Mouse (Mus musculus) heart, embryonic 15.5 days (tissue): Measurements from ENCODE around the gene Tbc1d14. TPM values are rescaled to one million over a fixed set of nuclear protein-coding genes. Genes with fewer than 3 reads are reported as not detected.
A peak's percentile ranks its signal among the peaks of the same experiment; 100 is the strongest.

Experiments
- ATAC-seq: fragments of 200-750 bp; cut with Nextera tagmentation; replicated peaks from 2 replicates; pipeline ENCODE4 v1.8.0; 2017; ENCODE audit warnings: low read depth, moderate TSS enrichment; ENCODE audit not compliant: insufficient number of reproducible peaks, insufficient read depth, low FRiP score
- H3K27ac ChIP-seq: fragments of 300-500 bp; sonication (generic); 2 replicates; pipeline ENCODE4 v1.5.1; 2015; ENCODE audit warnings: mild to moderate bottlenecking, inconsistent platforms
- H3K27me3 ChIP-seq: fragments of 300-500 bp; sonication (generic); 2 replicates; pipeline ENCODE4 v1.6.1; 2015; ENCODE audit warnings: inconsistent platforms
- H3K36me3 ChIP-seq: fragments of 300-500 bp; sonication (generic); 2 replicates; pipeline ENCODE4 v1.6.1; 2015; ENCODE audit warnings: mild to moderate bottlenecking, inconsistent platforms
- H3K4me1 ChIP-seq: fragments of 300-500 bp; sonication (generic); replicated peaks from 2 replicates; pipeline ENCODE4 v1.6.1; 2015; ENCODE audit warnings: inconsistent platforms
- H3K4me2 ChIP-seq: fragments of 300-500 bp; sonication (generic); 2 replicates; pipeline ENCODE4 v1.6.1; 2015; ENCODE audit warnings: inconsistent platforms, mild to moderate bottlenecking, moderate library complexity
- H3K4me3 ChIP-seq: fragments of 300-500 bp; sonication (generic); 2 replicates; pipeline ENCODE4 v1.5.1; 2015; ENCODE audit warnings: mild to moderate bottlenecking, inconsistent platforms
- H3K9ac ChIP-seq: fragments of 300-500 bp; sonication (generic); 2 replicates; pipeline ENCODE4 v1.6.1; 2015; ENCODE audit warnings: mild to moderate bottlenecking, inconsistent platforms
- H3K9me3 ChIP-seq: fragments of 300-500 bp; sonication (generic); replicated peaks from 2 replicates; pipeline ENCODE4 v1.6.1; 2016; ENCODE audit warnings: inconsistent platforms
- WGBS: fragments of 180-500 bp; shearing (Covaris S2); methylation state at CpG from one replicate; pipeline ENCODE4 v1.1.7; 2015; ENCODE audit warnings: mixed read lengths; 5-methylcytosine and 5-hydroxymethylcytosine counted together
- polyA plus RNA-seq: library from polyadenylated mRNA; unstranded; fragments of >200 nt; fragmentation: Nextera tagmentation; extraction: Ambion mirVana; gene quantifications from 2 replicates; pipeline ENCODE4 v1.2.1, GENCODE M21; 2015

Tbc1d14 gene
- polyA plus RNA-seq, 1 experiment from 2014 or later, result 14.8 TPM

DNA sequence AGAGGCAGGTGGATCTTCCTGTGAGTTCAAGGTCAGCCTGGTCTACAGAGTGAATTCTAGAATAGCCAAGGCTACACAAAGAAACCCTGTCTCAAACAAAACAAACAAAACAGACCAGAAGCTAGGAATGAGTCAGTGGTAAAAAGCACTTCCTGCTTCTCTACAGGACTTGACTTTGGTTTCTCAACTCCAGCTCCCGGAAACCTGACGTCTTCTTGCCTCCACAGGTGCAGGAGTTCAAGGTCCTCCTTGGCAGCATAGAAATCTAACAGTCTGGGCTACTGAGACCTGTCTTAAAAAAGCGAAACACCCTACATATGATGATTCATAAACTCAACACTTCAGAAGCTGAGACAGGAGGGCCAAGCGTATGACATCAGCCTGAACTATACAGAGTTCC is 39.2 kb downstream of the Tbc1d14 start:
- no peak for ATAC-seq
- no peak overlapping the region for H3K9ac ChIP-seq
- no peaks in the 10 kb centered on the region for H3K9me3 ChIP-seq
- 50% methylated on average over 4 of the region's 4 CpGs for WGBS
- H3K4me3 ChIP-seq, result no peak overlapping the region
- H3K4me1 ChIP-seq, result peaks cover 16% of the 10 kb centered on the region
- H3K4me2 ChIP-seq, result no peak overlapping the region
- H3K27me3 ChIP-seq, result no peaks in the 10 kb centered on the region
- H3K27ac ChIP-seq, result peak overlapping the region; percentile 52
- H3K36me3 ChIP-seq, result no peaks in the 10 kb centered on the region

- Histone ChIP-seq H3K9ac (no peak overlapping the region), H3K36me3 (no peaks in the 10 kb centered on the region), H3K4me2 (no peak overlapping the region), H3K27ac (no peak overlapping the region), H3K27me3 (no peaks in the 10 kb centered on the region), H3K9me3 (no peaks in the 10 kb centered on the region), H3K4me1 (peaks cover 16% of the 10 kb centered on the region), H3K4me3 (no peak overlapping the region)
- WGBS, result 65% methylated on average over 2 of the region's 2 CpGs
- no peak for ATAC-seq
These were observed 39.9 kb downstream of the Tbc1d14 start for GRCm38 (mm10) chr5:36553056-36553606.

- Histone ChIP-seq H3K4me3 (no peak overlapping the region), H3K9me3 (no peaks in the 10 kb centered on the region), H3K36me3 (no peaks in the 10 kb centered on the region), H3K4me2 (no peak overlapping the region), H3K27ac (no peak overlapping the region), H3K27me3 (no peaks in the 10 kb centered on the region), H3K4me1 (peaks cover 16% of the 10 kb centered on the region), H3K9ac (no peak overlapping the region)
- no peak for ATAC-seq
- WGBS, result 91% methylated on average over 4 of the region's 4 CpGs
These were observed 40.7 kb downstream of the Tbc1d14 start for GRCm38 (mm10) chr5:36552391-36552790.

DNA sequence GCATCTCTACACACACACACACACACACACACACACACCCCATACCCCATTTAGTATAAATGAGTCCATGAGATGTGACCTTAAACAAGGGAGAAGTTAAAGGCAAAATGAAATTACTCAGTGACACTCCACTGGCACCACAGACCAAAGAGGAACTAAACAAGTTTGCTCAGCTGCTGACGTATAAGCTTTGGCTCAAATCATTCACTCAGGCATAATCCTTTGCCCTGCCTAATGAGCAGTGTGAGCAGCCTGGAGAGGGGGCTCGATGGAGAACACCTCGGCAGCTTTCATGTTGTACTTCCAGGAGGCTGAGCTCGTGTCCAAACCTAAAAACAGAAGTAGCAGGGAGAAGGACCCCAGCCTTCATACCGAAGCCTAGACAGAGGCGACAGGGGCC is 43.8 kb downstream of the Tbc1d14 start:
- H3K9me3 ChIP-seq, result no peaks in the 10 kb centered on the region
- no peaks in the 10 kb centered on the region for H3K36me3 ChIP-seq
- H3K4me1 ChIP-seq, result peaks cover 8% of the 10 kb centered on the region
- no peaks in the 10 kb centered on the region for H3K27me3 ChIP-seq
- H3K4me2 ChIP-seq, result no peak overlapping the region
- no peak overlapping the region for H3K27ac ChIP-seq
- no peak overlapping the region for H3K9ac ChIP-seq
- WGBS, result 48% methylated on average over 6 of the region's 6 CpGs
- no peak for ATAC-seq
- no peak overlapping the region for H3K4me3 ChIP-seq

- no peak for ATAC-seq
- Histone ChIP-seq H3K27ac (no peak overlapping the region), H3K4me1 (0 out of 2 replicates have a peak, but pooled peaks cover 3% of the 10 kb centered on the region), H3K9me3 (no peaks in the 10 kb centered on the region), H3K9ac (no peak overlapping the region), H3K36me3 (no peaks in the 10 kb centered on the region), H3K4me3 (no peak overlapping the region), H3K4me2 (no peak overlapping the region), H3K27me3 (no peaks in the 10 kb centered on the region)
- WGBS, result 79% methylated on average over 1 of the region's 1 CpGs
These were observed 48.3 kb downstream of the Tbc1d14 start for GRCm38 (mm10) chr5:36544765-36545164.

GRCm38 (mm10) chr5:36540928-36541327 is 52.1 kb downstream of the Tbc1d14 start:
- ATAC-seq, result no peak
- no peak overlapping the region for H3K27ac ChIP-seq
- WGBS, result 73% methylated on average over 2 of the region's 2 CpGs
- H3K36me3 ChIP-seq, result no peaks in the 10 kb centered on the region
- no peaks in the 10 kb centered on the region for H3K9me3 ChIP-seq
- H3K4me1 ChIP-seq, result peaks cover 6% of the 10 kb centered on the region; the same call in 1 of the 2 replicates
- no peak overlapping the region for H3K4me3 ChIP-seq
- no peak overlapping the region for H3K9ac ChIP-seq
- no peak overlapping the region for H3K4me2 ChIP-seq
- H3K27me3 ChIP-seq, result no peaks in the 10 kb centered on the region

DNA sequence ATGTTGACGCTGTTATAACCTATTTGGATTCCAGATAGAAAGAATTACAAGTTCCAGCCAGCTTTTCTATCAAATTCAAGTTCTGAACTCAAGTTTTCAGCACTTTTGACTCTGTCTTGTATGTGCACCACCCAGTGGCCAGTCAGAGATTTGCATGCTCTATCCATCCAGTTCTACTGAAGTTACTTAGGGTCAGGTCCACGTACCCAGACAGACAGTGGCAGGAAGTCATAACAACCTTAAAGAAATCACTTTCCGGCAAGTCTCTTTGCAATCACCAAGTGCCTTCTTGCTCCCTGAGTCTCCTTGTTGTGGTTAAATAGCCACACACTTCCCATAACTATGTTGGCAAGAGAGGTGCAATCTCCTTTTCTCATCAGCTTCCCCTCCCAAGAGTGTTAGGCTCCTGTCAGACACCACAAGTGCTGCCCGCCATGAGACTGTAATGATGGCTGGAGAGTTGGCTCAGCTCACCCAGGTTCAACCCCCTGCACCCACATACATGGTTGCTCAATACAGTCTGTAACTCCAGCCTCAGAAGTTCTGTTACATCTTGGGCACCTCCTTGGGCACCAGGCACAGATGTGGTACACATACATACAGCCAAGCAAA is 54.4 kb downstream of the Tbc1d14 start:
- 25% methylated on average over 4 of the region's 4 CpGs for WGBS
- H3K4me2 ChIP-seq, result no peak overlapping the region
- H3K36me3 ChIP-seq, result no peaks in the 10 kb centered on the region
- no peak overlapping the region for H3K4me3 ChIP-seq
- no peak overlapping the region for H3K9ac ChIP-seq
- no peak overlapping the region for H3K27ac ChIP-seq
- H3K27me3 ChIP-seq, result no peaks in the 10 kb centered on the region
- ATAC-seq, result no peak
- H3K9me3 ChIP-seq, result no peaks in the 10 kb centered on the region
- peaks cover 6% of the 10 kb centered on the region; the same call in 1 of the 2 replicates for H3K4me1 ChIP-seq

DNA sequence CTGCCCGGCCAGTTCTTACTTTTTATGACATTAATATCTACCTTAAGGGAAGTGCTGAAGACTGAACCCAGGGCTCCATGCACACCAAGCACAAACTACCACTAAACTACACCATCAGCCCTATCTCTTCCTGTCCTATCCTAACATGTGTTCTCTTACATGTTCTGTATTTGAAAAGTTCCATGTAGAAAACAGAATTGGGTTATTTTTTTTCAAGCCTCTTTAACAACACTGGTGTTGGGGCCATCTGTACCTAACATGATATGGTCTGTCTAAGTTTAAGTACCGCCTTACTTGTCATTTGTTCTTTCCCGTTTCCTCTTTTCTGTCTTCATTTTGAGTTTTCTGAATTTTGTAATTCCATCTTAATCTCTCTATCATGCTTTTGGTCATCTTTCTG is 56.7 kb downstream of the Tbc1d14 start:
- 84% methylated on average over 3 of the region's 3 CpGs for WGBS
- H3K36me3 ChIP-seq, result no peaks in the 10 kb centered on the region
- no peak overlapping the region for H3K9ac ChIP-seq
- no peak overlapping the region for H3K27ac ChIP-seq
- H3K4me2 ChIP-seq, result no peak overlapping the region
- ATAC-seq, result no peak
- H3K4me1 ChIP-seq, result peaks cover 6% of the 10 kb centered on the region; the same call in 1 of the 2 replicates
- no peaks in the 10 kb centered on the region for H3K9me3 ChIP-seq
- H3K27me3 ChIP-seq, result no peaks in the 10 kb centered on the region
- H3K4me3 ChIP-seq, result no peak overlapping the region

GRCm38 (mm10) chr5:36535438-36536176 is 57.5 kb downstream of the Tbc1d14 start:
- no peak overlapping the region for H3K4me2 ChIP-seq
- peaks cover 9% of the 10 kb centered on the region for H3K4me1 ChIP-seq
- H3K36me3 ChIP-seq, result no peaks in the 10 kb centered on the region
- no peaks in the 10 kb centered on the region for H3K9me3 ChIP-seq
- H3K27me3 ChIP-seq, result no peaks in the 10 kb centered on the region
- no peak overlapping the region for H3K4me3 ChIP-seq
- no peak overlapping the region for H3K9ac ChIP-seq
- H3K27ac ChIP-seq, result no peak overlapping the region
- 69% methylated on average over 6 of the region's 6 CpGs for WGBS
- no peak for ATAC-seq

- H3K27ac ChIP-seq, result no peak overlapping the region
- no peaks in the 10 kb centered on the region for H3K9me3 ChIP-seq
- WGBS, result 40% methylated on average over 6 of the region's 6 CpGs
- H3K4me3 ChIP-seq, result no peak overlapping the region
- H3K4me2 ChIP-seq, result no peak overlapping the region
- H3K27me3 ChIP-seq, result no peaks in the 10 kb centered on the region
- no peaks in the 10 kb centered on the region for H3K36me3 ChIP-seq
- peaks cover 17% of the 10 kb centered on the region for H3K4me1 ChIP-seq
- no peak overlapping the region for H3K9ac ChIP-seq
- no peak for ATAC-seq
These were observed 58.5 kb downstream of the Tbc1d14 start for GRCm38 (mm10) chr5:36534455-36535030.

DNA sequence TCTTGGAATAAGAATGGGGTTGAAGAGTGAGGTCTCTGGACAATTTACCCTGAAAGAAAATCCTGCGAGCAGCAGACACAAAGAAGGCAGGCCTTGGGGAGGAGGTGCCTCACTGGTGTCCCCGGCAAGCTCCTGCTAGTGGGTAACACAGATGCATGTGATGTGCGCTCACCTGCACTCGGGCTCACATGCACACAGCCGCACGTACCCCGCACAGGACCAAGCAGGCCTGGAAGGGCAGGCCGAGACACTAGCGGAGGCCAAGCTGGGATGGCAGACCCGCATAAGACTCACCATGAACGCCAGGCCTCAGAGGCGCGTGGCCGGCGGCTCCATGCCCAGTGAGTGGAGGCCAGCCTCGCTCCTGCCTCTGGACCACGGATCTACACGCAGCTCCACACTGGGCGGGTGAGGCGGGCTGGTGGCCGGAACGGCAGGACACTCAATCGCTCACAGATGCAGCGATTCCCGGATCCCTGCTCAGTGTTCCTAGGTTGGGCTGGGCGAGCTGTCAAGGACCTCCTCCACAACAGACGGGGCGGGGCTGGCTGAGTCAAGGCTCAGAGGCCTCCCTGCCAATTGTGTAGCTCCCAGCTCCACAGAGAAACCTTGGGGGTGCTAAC is 62.8 kb downstream of the Tbc1d14 start:
- Histone ChIP-seq H3K9ac (peak overlapping the region; percentile 73), H3K4me3 (peak overlapping the region; percentile 69), H3K4me1 (peaks cover 17% of the 10 kb centered on the region), H3K4me2 (peak overlapping the region; percentile 77), H3K9me3 (no peaks in the 10 kb centered on the region), H3K27ac (peak overlapping the region; percentile 70), H3K36me3 (no peaks in the 10 kb centered on the region), H3K27me3 (no peaks in the 10 kb centered on the region)
- WGBS, result under 1% methylated on average over 28 of the region's 28 CpGs
- peak; percentile 94 for ATAC-seq
